Mouse (Mus musculus): Measurements from ENCODE around the gene Os9.

DNA sequence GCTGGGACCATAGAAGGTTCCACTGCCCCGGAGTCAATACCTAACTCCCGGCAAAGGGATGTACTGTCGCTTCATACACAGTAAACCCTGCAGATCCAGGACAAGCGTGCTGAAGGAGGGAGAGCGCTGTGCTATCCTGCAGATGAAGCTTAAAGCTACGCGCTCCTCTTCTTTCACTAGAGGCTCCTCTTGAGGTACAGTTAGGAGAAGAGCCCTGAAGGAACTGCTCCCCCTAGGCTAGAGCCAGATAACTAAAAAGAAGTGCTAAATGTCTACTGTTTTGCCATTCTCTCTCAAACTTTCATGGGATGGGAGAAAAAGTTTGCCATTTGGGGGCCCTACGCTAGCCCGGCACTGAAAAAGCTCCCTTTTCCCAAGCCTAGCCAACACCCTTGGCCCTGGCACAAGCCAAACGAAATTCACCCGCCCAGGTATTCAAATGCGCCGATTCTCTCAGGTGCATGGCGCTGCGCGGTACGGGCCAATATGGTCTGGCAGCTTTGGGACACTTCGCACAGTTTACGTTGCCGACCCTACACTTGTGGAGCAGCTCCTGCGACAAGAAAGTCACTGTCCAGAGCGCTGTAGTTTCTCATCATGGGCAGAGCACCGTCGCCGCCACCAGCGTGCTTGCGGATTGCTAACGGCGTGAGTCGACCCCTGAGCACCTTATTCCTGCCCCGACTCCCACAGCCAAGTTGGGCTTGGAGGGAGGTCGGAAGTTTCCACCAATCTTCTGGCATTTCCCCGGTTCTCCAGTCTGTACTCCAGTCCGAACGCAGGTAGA, 72.1 kb downstream of the Os9 start:
- TF ChIP-seq GATA1 (IDR thresholded peaks at IDR 0.05; ENCODE audit: borderline replicate concordance, low read length) (no peak), CTCF (IDR thresholded peaks at IDR 0.05; ENCODE audit: low read depth, low read length) (no peak), GATA2 (IDR thresholded peaks at IDR 0.05; ENCODE audit: borderline replicate concordance, low read depth, low read length) (no peak), TAL1 (conservative IDR thresholded peaks at IDR 0.05; ENCODE audit: low read depth, low read length) (no peak), POLR2AphosphoS5 (IDR thresholded peaks at IDR 0.05; ENCODE audit: insufficient replicate concordance, low read depth, low read length) (no peak)
